8 mouse cellular contexts compared by ENCODE assay signal in the genomic region with DNA sequence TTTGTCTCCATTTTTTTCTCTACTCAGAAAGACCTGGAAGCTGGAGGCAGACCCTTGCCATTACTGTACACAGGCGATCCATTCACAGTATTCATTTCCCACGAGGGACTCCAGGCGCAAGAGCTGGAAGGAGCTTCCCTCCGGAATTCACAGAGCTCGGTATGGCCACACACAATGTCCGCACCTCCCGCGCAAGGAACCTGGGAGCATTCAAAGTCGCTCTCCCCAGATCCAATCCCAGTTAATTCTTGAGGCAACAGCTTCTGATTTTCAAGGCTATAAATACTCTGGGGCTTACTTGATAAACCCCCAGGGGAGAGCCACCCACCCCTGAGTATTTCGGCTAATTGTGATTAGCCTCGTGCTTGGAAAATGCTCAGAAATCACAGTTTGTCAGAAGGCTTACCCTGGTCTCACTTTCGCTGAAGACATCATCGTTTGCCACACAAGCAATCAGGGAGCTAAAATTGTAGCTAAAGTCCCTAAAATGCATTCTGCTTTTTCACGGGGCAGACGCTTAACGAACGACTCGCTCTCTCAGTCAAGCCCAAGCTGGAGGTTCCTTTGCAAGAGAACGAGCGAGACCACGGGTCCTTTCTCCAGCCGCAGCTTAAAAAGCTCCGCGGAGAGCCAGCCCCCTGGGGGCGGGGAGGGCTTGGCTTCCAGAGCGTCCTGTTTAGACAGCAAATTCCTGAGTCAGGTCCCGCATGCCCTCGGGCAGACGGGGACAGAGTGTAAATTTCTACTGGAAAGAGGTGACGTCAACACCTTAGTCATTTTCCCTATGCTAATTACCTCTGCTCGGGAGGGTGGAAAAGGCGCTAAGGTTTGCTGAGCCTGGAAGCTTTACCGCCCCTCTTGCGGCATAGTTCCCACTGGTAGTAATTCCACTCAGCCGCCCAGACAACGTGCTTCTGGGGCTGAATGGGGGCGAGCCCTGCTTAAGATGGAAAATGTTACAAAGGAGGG. TPM values are rescaled to one million over a fixed set of nuclear protein-coding genes. Genes with fewer than 3 reads are reported as not detected.
DNase-seq lines count a peak whose midpoint lies in the region; ATAC-seq lines count a peak whose summit lies in the region.

No protein-coding gene starts in this region.

- DNase-seq in adrenal gland, adult 8-10 months: peak; percentile 77
- DNase-seq in embryo, embryonic 11 days: peak; percentile 93
- DNase-seq in gastrocnemius, postnatal 36 days: peak; percentile 65 to 81
- peak; percentile 73 to 76 for DNase-seq in left cerebral cortex, adult 9 months (ENCODE audit: low spot score in 2 of 2)
- DNase-seq in right cerebral cortex, postnatal 25 days: peak; percentile 79
- DNase-seq in T-cell, adult 2 months (ENCODE audit: low spot score): no peak

- intact Hi-C loops in gastrocnemius, postnatal 36 days (cut with DNase I): no loop called here

- peak; percentile 81 for ATAC-seq in inflammation-experienced regulatory T-cells, adult 6 months
- ATAC-seq in megakaryocyte, adult 5-6 weeks (ENCODE audit: poor library complexity, severe bottlenecking): peak; percentile 58

RNA-seq across cellular contexts. Expression of a gene that starts 40.5 kb away (rescaled TPM):
- total RNA-seq in adrenal gland, adult 8-10 months (2022): not detected
- not detected for total RNA-seq in gastrocnemius, postnatal 36 days (2021)
- polyA plus RNA-seq in inflammation-experienced regulatory T-cells, adult 6 months (2017; shearing (Covaris generic)): not detected
- total RNA-seq in megakaryocyte, adult 5-6 weeks (2015): not detected in 2 replicates
- not detected in 2 replicates for total RNA-seq in megakaryocyte, adult 5-6 weeks (2017)
